Mouse (Mus musculus): ENCODE data around the gene Ccdc97. TPM values are rescaled to one million over a fixed set of nuclear protein-coding genes. Genes with fewer than 3 reads are reported as not detected.

The Ccdc97 gene
- polyA plus RNA-seq, 1 experiment from 2014 or later, result 34.0 TPM

- Histone ChIP-seq H3K9me3 (no peaks in the 10 kb centered on the region), H3K27ac (no peak overlapping the region), H3K9ac (no peak overlapping the region), H3K4me2 (replicated peaks) (peak overlapping the region; percentile 79), H3K36me3 (no peaks in the 10 kb centered on the region), H3K4me1 (peaks cover 36% of the 10 kb centered on the region), H3K27me3 (replicated peaks) (peaks cover 60% of the 10 kb centered on the region), H3K4me3 (no peak overlapping the region)
- no peak for ATAC-seq (ENCODE audit: low FRiP score, low read depth)
- 68% methylated on average over 21 of the region's 21 CpGs for WGBS
Observed at GRCm38 (mm10) chr7:25685926-25686470, 32.9 kb downstream of the Ccdc97 start.

GRCm38 (mm10) chr7:25684659-25685058, 34.2 kb downstream of the Ccdc97 start:
- peaks cover 42% of the 10 kb centered on the region for H3K4me1 ChIP-seq
- H3K9me3 ChIP-seq, result no peaks in the 10 kb centered on the region
- no peak overlapping the region for H3K4me3 ChIP-seq
- 83% methylated on average over 6 of the region's 6 CpGs for WGBS
- peaks cover 47% of the 10 kb centered on the region for H3K27me3 ChIP-seq (replicated peaks)
- no peaks in the 10 kb centered on the region for H3K36me3 ChIP-seq
- H3K9ac ChIP-seq, result no peak overlapping the region
- H3K27ac ChIP-seq, result no peak overlapping the region
- no peak overlapping the region for H3K4me2 ChIP-seq (replicated peaks)
- ATAC-seq (ENCODE audit: low FRiP score, low read depth), result no peak

GRCm38 (mm10) chr7:25683474-25684180, 35.3 kb downstream of the Ccdc97 start:
- Histone ChIP-seq H3K27ac (no peak overlapping the region), H3K4me3 (no peak overlapping the region), H3K9ac (no peak overlapping the region), H3K4me1 (peaks cover 34% of the 10 kb centered on the region), H3K4me2 (replicated peaks) (no peak overlapping the region), H3K27me3 (replicated peaks) (peaks cover 37% of the 10 kb centered on the region), H3K36me3 (no peaks in the 10 kb centered on the region), H3K9me3 (no peaks in the 10 kb centered on the region)
- 68% methylated on average over 7 of the region's 7 CpGs for WGBS
- no peak for ATAC-seq (ENCODE audit: low FRiP score, low read depth)

- Histone ChIP-seq H3K9ac (no peak overlapping the region), H3K4me3 (peak overlapping the region; percentile 48; the same call in 1 of the 2 replicates), H3K4me1 (peaks cover 15% of the 10 kb centered on the region), H3K27ac (no peak overlapping the region), H3K4me2 (replicated peaks) (peak overlapping the region; percentile 57), H3K27me3 (replicated peaks) (peaks cover 16% of the 10 kb centered on the region), H3K36me3 (no peaks in the 10 kb centered on the region), H3K9me3 (no peaks in the 10 kb centered on the region)
- WGBS, result 65% methylated on average over 15 of the region's 15 CpGs
- peak; percentile 19 for ATAC-seq (ENCODE audit: low FRiP score, low read depth)
Observed at GRCm38 (mm10) chr7:25681341-25682231, 37.3 kb downstream of the Ccdc97 start.

- H3K27me3 ChIP-seq (replicated peaks), result peaks cover 9% of the 10 kb centered on the region
- H3K36me3 ChIP-seq, result no peaks in the 10 kb centered on the region
- peak within 1 kb of the TSS; percentile 75 for H3K27ac ChIP-seq
- peak; percentile 94 for ATAC-seq (ENCODE audit: low FRiP score, low read depth)
- peaks cover 10% of the 10 kb centered on the region; the same call in 1 of the 2 replicates for H3K4me1 ChIP-seq
- H3K9me3 ChIP-seq, result no peaks in the 10 kb centered on the region
- peak within 1 kb of the TSS; percentile 48 for H3K4me3 ChIP-seq
- peak within 1 kb of the TSS; percentile 57 for H3K4me2 ChIP-seq (replicated peaks)
- H3K9ac ChIP-seq, result peak within 1 kb of the TSS; percentile 52
- under 1% methylated on average over 46 of the region's 46 CpGs for WGBS
Observed at GRCm38 (mm10) chr7:25680514-25681258, 38.2 kb downstream of the Ccdc97 start, which contains the start of gene B9d2. TSS of gene B9d2 (plus strand) at chr7:25680780.

- peaks cover 9% of the 10 kb centered on the region for H3K27me3 ChIP-seq (replicated peaks)
- no peak overlapping the region for H3K27ac ChIP-seq
- peaks cover 10% of the 10 kb centered on the region; the same call in 1 of the 2 replicates for H3K4me1 ChIP-seq
- H3K9ac ChIP-seq, result 0 out of 2 replicates have a peak overlapping the region, but pooled peaks have one; percentile 30
- no peak for ATAC-seq (ENCODE audit: low FRiP score, low read depth)
- peak overlapping the region; percentile 57 for H3K4me2 ChIP-seq (replicated peaks)
- WGBS, result 11% methylated on average over 6 of the region's 6 CpGs
- 0 out of 2 replicates have a peak overlapping the region, but pooled peaks have one; percentile 48 for H3K4me3 ChIP-seq
- no peaks in the 10 kb centered on the region for H3K9me3 ChIP-seq
- no peaks in the 10 kb centered on the region for H3K36me3 ChIP-seq
Observed at GRCm38 (mm10) chr7:25679971-25680370, 38.9 kb downstream of the Ccdc97 start.

- Histone ChIP-seq H3K4me3 (no peak overlapping the region), H3K9ac (no peak overlapping the region), H3K4me2 (replicated peaks) (no peak overlapping the region), H3K36me3 (no peaks in the 10 kb centered on the region), H3K27ac (peak overlapping the region; percentile 22; the same call in 1 of the 2 replicates), H3K4me1 (peaks cover 10% of the 10 kb centered on the region; the same call in 1 of the 2 replicates), H3K27me3 (replicated peaks) (peaks cover 33% of the 10 kb centered on the region), H3K9me3 (no peaks in the 10 kb centered on the region)
- ATAC-seq (ENCODE audit: low FRiP score, low read depth), result no peak
- WGBS, result 88% methylated on average over 7 of the region's 7 CpGs
Observed at GRCm38 (mm10) chr7:25677013-25677412, 41.9 kb downstream of the Ccdc97 start.

GRCm38 (mm10) chr7:25676085-25676781, 42.7 kb downstream of the Ccdc97 start:
- Histone ChIP-seq H3K4me3 (no peak overlapping the region), H3K4me1 (peaks cover 7% of the 10 kb centered on the region; the same call in 1 of the 2 replicates), H3K27me3 (replicated peaks) (peaks cover 33% of the 10 kb centered on the region), H3K36me3 (no peaks in the 10 kb centered on the region), H3K9me3 (no peaks in the 10 kb centered on the region), H3K9ac (no peak overlapping the region), H3K27ac (no peak overlapping the region), H3K4me2 (replicated peaks) (no peak overlapping the region)
- no peak for ATAC-seq (ENCODE audit: low FRiP score, low read depth)
- 63% methylated on average over 15 of the region's 15 CpGs for WGBS

GRCm38 (mm10) chr7:25675405-25675804, 43.5 kb downstream of the Ccdc97 start:
- Histone ChIP-seq H3K27ac (no peak overlapping the region), H3K4me3 (no peak overlapping the region), H3K9me3 (no peaks in the 10 kb centered on the region), H3K27me3 (replicated peaks) (peaks cover 33% of the 10 kb centered on the region), H3K36me3 (no peaks in the 10 kb centered on the region), H3K4me2 (replicated peaks) (peak overlapping the region; percentile 56), H3K9ac (no peak overlapping the region), H3K4me1 (0 out of 2 replicates have a peak, but pooled peaks cover 6% of the 10 kb centered on the region)
- no peak for ATAC-seq (ENCODE audit: low FRiP score, low read depth)
- 42% methylated on average over 6 of the region's 6 CpGs for WGBS

GRCm38 (mm10) chr7:25674719-25675300, 44.1 kb downstream of the Ccdc97 start, which contains the start of gene Tmem91:
TSS of gene Tmem91 (minus strand) at chr7:25675166.
- peak; percentile 41 for ATAC-seq (ENCODE audit: low FRiP score, low read depth)
- peak within 1 kb of the TSS; percentile 19 for H3K4me3 ChIP-seq
- H3K4me1 ChIP-seq, result 0 out of 2 replicates have a peak, but pooled peaks cover under 1% of the 10 kb centered on the region
- WGBS, result 1% methylated on average over 29 of the region's 29 CpGs
- no peaks in the 10 kb centered on the region for H3K36me3 ChIP-seq
- peak within 1 kb of the TSS; percentile 44; the same call in 1 of the 2 replicates for H3K9ac ChIP-seq
- H3K27me3 ChIP-seq (replicated peaks), result peaks cover 33% of the 10 kb centered on the region
- H3K9me3 ChIP-seq, result no peaks in the 10 kb centered on the region
- H3K4me2 ChIP-seq (replicated peaks), result peak within 1 kb of the TSS; percentile 56
- H3K27ac ChIP-seq, result no peak within 1 kb of the TSS
